Mouse (Mus musculus) natural killer cell, adult 2 months (primary cell): ENCODE measurements around the gene Gucy2d.

Experiments used
- DNase-seq, 2 experiments: peaks; one replicate each; pipeline ENCODE4 v3.0.0; 2022; ENCODE audit warnings: low spot score in 2 of 2

Gucy2d gene

GRCm38 (mm10) chr7:98522576-98522975 is 82.4 kb downstream of the Gucy2d start:
- DNase-seq, result no peak

- DNase-seq, result no peak
Observed at GRCm38 (mm10) chr7:98523070-98523812, 83.0 kb downstream of the Gucy2d start.

- peak in 1 of 2 experiments; percentile 33 for DNase-seq
Observed at GRCm38 (mm10) chr7:98523813-98524361, 83.7 kb downstream of the Gucy2d start.

- no peak for DNase-seq
Observed at GRCm38 (mm10) chr7:98524401-98524800, 84.2 kb downstream of the Gucy2d start.

- DNase-seq, result no peak
Observed at GRCm38 (mm10) chr7:98524869-98525699, 84.9 kb downstream of the Gucy2d start.
